Mouse (Mus musculus): ENCODE data around the gene Mlxipl.

GRCm38 (mm10) chr5:135040059-135040458 lies 49.6 kb upstream of the Mlxipl start:
- no peak for TF ChIP-seq POLR2A (IDR thresholded peaks at IDR 0.05; ENCODE audit: low read depth, low read length)
- TF ChIP-seq CTCF (IDR thresholded peaks at IDR 0.05; ENCODE audit: extremely low read depth, insufficient read length, insufficient replicate concordance, low read depth, low read length): no peak
